Mouse (Mus musculus) heart, embryonic 13.5 days (tissue): ENCODE data around the gene Arsb. TPM values are rescaled to one million over a fixed set of nuclear protein-coding genes. Genes with fewer than 3 reads are reported as not detected.
"Not testable (repeated sequence)": the region's sequence is repeated elsewhere in the genome, so short reads cannot be mapped to it uniquely, and the experiment has no call there.

Experiments
- ATAC-seq: fragments of 200-750 bp; cut with Nextera tagmentation; 2 replicates; pipeline ENCODE4 v1.8.0; 2017; ENCODE audit warnings: moderate TSS enrichment; ENCODE audit not compliant: insufficient number of reproducible peaks, low FRiP score, low TSS enrichment; ENCODE audit errors: extremely low read depth
- H3K27ac ChIP-seq: fragments of 300-500 bp; sonication (generic); replicated peaks from 2 replicates; pipeline ENCODE4 v1.5.1; 2015; ENCODE audit warnings: moderate library complexity, mild to moderate bottlenecking, inconsistent platforms
- H3K27me3 ChIP-seq: fragments of 300-500 bp; sonication (generic); replicated peaks from 2 replicates; pipeline ENCODE4 v1.6.1; 2015; ENCODE audit warnings: mild to moderate bottlenecking, inconsistent platforms
- H3K36me3 ChIP-seq: fragments of 300-500 bp; sonication (generic); 2 replicates; pipeline ENCODE4 v1.6.1; 2015; ENCODE audit warnings: mild to moderate bottlenecking, inconsistent platforms
- H3K4me1 ChIP-seq: fragments of 300-500 bp; sonication (generic); 2 replicates; pipeline ENCODE4 v1.6.1; 2015; ENCODE audit warnings: inconsistent platforms
- H3K4me2 ChIP-seq: fragments of 300-500 bp; sonication (generic); 2 replicates; pipeline ENCODE4 v1.6.1; 2015; ENCODE audit warnings: inconsistent platforms, mild to moderate bottlenecking, moderate library complexity
- H3K4me3 ChIP-seq: fragments of 300-500 bp; sonication (generic); 2 replicates; pipeline ENCODE4 v1.5.1; 2015; ENCODE audit warnings: moderate library complexity, mild to moderate bottlenecking, inconsistent platforms
- H3K9ac ChIP-seq: fragments of 300-500 bp; sonication (generic); 2 replicates; pipeline ENCODE4 v1.6.1; 2015; ENCODE audit warnings: inconsistent platforms, mild to moderate bottlenecking, moderate library complexity
- H3K9me3 ChIP-seq: fragments of 300-500 bp; sonication (generic); 2 replicates; pipeline ENCODE4 v1.6.1; 2016; ENCODE audit warnings: inconsistent platforms
- WGBS: fragments of 180-500 bp; shearing (Covaris S2); methylation state at CpG from one replicate; pipeline ENCODE4 v1.1.7; 2015; ENCODE audit warnings: mixed read lengths; 5-methylcytosine and 5-hydroxymethylcytosine counted together
- polyA plus RNA-seq: library from polyadenylated mRNA; unstranded; fragments of >200 nt; fragmentation: Nextera tagmentation; extraction: Ambion mirVana; gene quantifications from 2 replicates; pipeline ENCODE4 v1.2.1, GENCODE M21; 2015

The Arsb gene
- polyA plus RNA-seq, 1 experiment from 2014 or later, result 9.0 TPM

DNA sequence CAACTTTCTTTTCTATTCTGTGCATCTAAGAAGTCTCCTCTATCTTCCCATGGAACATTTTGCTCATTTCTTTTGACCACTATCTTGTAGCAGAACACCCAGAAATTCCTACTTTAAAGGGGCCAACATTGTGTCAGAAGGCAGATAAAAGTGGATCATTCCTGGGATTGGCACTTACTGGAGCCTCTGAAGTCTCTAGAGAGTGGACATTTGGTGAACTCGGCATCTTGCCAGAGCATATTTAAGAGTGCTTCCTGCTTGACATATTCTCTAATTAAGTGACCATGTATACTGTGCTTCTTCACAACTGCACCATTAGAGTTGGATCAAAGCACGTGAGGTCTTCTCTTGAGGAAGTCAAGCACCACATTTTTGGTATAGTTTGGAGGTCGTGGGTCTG lies 201.0 kb downstream of the Arsb start:
- Histone ChIP-seq H3K9ac (no peak overlapping the region), H3K27me3 (no peaks in the 10 kb centered on the region), H3K4me3 (no peak overlapping the region), H3K4me1 (no peaks in the 10 kb centered on the region), H3K27ac (no peak overlapping the region), H3K4me2 (no peak overlapping the region), H3K9me3 (no peaks in the 10 kb centered on the region), H3K36me3 (no peaks in the 10 kb centered on the region)
- ATAC-seq, result no peak
- WGBS, result 64% methylated on average over 3 of the region's 3 CpGs

DNA sequence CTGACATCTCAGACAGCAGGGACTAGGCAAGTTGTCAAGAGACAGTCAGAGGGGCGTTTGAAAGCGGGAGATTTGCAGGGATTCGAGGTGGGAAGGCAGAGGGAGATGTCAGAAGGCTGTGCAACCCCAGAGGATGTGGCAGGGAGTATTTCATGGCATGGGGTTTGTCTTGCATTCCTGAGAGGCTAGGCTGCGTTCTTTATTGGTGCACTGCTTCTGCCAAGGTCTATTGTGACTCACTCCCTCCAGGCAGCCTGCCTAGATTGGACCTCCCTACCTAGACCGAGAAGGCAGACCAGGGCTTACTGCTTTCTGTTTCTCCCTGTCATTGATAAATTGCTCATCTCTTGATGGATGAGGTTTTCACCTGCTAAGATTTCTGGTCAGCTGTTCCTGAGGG lies 204.2 kb downstream of the Arsb start:
- H3K4me3 ChIP-seq, result no peak overlapping the region
- no peaks in the 10 kb centered on the region for H3K4me1 ChIP-seq
- no peaks in the 10 kb centered on the region for H3K36me3 ChIP-seq
- no peak overlapping the region for H3K4me2 ChIP-seq
- no peak for ATAC-seq
- no peak overlapping the region for H3K27ac ChIP-seq
- H3K9ac ChIP-seq, result no peak overlapping the region
- H3K27me3 ChIP-seq, result no peaks in the 10 kb centered on the region
- 51% methylated on average over 5 of the region's 5 CpGs for WGBS
- no peaks in the 10 kb centered on the region for H3K9me3 ChIP-seq

DNA sequence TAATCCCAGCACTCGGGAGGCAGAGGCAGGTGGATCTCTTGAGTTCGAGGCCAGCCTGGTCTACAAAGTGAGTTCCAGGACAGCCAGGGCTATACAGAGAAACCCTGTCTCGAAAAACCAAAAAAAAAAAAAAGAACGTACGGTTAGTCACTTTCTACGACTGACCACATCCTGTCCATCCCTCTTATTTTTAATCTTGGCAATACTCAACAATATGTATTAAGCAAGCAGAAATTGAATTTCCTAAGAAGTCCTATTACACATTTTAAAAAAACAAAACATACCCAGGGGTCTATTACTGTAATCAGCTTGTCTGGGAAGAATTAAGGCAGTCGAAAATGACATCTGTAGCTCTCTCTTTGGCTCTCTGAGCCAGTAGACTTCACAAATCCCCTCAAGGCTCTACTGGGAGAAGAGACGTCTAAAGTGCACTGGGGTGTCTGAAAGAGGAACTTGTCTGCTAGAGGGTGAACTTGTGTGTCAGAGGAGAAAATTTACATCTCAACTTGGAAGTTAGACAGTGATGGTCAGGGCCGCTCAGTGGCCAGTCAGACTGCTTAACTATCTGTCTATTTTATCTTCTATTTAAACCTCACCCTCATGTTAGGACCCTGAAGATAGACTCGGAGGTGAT lies 205.6 kb downstream of the Arsb start:
- Histone ChIP-seq H3K4me3 (no peak overlapping the region), H3K27ac (no peak overlapping the region), H3K4me1 (no peaks in the 10 kb centered on the region; the same call in 1 of the 2 replicates), H3K27me3 (no peaks in the 10 kb centered on the region), H3K9me3 (no peaks in the 10 kb centered on the region), H3K9ac (no peak overlapping the region), H3K36me3 (no peaks in the 10 kb centered on the region), H3K4me2 (no peak overlapping the region)
- ATAC-seq, result no peak
- WGBS, result 75% methylated on average over 10 of the region's 10 CpGs

DNA sequence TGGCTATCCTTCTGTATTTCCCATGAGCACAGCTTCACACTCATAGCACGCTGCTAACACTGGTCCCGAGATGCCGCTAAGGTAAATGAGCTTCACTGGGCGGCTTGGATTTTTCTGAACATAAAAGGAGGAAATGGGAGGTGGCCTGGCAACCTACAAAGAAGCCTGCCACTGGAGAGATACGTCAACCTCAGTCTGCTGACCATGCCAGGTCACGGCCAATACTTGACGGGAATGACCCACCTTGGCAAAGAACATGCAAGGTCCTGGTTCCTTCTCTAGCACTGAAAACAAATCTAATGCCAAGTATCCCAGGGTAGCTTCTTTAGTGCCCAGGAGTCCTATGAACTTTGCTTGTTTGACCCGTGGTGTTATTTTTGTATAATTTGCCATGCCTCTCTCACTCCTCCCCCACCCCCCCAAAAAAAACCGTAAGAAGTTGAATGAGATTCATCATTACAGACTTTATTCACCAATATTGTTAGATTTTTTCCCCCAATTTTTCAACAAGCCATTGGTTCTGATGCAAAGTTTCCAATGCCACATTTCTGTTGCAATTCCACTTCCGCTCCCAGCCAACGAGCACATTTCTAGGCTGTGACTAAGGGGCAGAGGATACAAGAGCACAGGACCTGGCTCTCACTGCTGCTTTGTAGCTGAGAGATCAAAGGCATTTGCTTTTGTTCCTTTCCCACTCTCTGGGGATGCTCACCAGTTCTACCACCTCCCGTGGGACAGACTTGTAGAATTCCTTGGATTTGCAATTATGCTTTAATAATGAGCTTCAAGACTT lies 207.5 kb downstream of the Arsb start:
- 74% methylated on average over 12 of the region's 12 CpGs for WGBS
- no peak overlapping the region for H3K9ac ChIP-seq
- no peak for ATAC-seq

DNA sequence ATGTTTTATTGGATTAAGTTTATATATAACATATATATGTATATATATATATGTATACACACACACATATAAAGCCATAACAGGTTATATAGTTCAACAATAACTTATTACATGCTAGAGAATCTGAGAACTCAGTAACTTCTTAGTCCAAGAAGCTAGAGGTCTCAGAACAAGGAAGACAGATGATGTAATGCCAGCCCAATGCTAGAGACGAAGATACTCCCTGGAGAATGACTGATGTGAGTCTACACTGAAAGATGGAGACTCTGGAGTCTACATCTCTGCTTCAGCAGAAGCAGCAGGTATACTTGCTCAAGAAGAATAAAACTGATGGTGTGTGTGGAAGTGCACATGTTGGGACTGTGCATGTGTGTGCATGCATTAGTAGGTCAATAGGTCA lies 208.3 kb downstream of the Arsb start:
- Histone ChIP-seq H3K9me3 (0 out of 2 replicates have a peak, but pooled peaks cover 4% of the 10 kb centered on the region), H3K27me3 (no peaks in the 10 kb centered on the region), H3K9ac (no peak overlapping the region), H3K4me3 (no peak overlapping the region), H3K4me1 (peaks cover 16% of the 10 kb centered on the region), H3K27ac (no peak overlapping the region), H3K4me2 (no peak overlapping the region), H3K36me3 (no peaks in the 10 kb centered on the region)
- ATAC-seq, result no peak
- WGBS, result 76% methylated on average over 1 of the region's 1 CpGs

More for the DNA sequence above, 207.5 kb downstream of the Arsb start:
- H3K4me1 ChIP-seq, result peaks cover 12% of the 10 kb centered on the region
- H3K4me2 ChIP-seq, result no peak overlapping the region
- no peak overlapping the region for H3K27ac ChIP-seq
- H3K4me3 ChIP-seq, result no peak overlapping the region
- no peaks in the 10 kb centered on the region for H3K27me3 ChIP-seq
- H3K9me3 ChIP-seq, result no peaks in the 10 kb centered on the region
- no peaks in the 10 kb centered on the region for H3K36me3 ChIP-seq

DNA sequence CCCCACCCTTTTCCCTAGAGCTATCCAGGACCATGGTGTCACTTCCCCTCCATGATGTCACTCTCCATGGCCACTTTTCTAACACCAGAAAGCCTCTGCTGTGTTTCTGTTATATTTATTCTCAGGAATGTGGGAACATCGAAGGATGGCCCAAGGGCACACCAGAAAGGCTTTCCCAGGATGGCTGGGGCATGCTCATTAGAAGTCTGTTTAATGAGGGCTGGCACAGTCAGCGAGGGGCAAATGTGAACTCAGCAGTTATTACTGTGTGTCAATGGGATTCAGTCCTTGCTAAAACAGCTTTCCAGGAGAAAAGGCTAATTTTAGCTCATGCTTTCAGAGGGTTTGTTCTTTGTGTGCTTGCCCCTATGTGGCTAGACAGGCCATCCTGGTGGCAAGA lies 213.1 kb downstream of the Arsb start:
- no peak for ATAC-seq
- WGBS, result 63% methylated on average over 2 of the region's 2 CpGs
- Histone ChIP-seq H3K4me2 (no peak overlapping the region), H3K4me1 (peaks cover 27% of the 10 kb centered on the region), H3K9me3 (0 out of 2 replicates have a peak, but pooled peaks cover 9% of the 10 kb centered on the region), H3K4me3 (no peak overlapping the region), H3K27ac (no peak overlapping the region), H3K9ac (no peak overlapping the region), H3K36me3 (no peaks in the 10 kb centered on the region), H3K27me3 (no peaks in the 10 kb centered on the region)

DNA sequence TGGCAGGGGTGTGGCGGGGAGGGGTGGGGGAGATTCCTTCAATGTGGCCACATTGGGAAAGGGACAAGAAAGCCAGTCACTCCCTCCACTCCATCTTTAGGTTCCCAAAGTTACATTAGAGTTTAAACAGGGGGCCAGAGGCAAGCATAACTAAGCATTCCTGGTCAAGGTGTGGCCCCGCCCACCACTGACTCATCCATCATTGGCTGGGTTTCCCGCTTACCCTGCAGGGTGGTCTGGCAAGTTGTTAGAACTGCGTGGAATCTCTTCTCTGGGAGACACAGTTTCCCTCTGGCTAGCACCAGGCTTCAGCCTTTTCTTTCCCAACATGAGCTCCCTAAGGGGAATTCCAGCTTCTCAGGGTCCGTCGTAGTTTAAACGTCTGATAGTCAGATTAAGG lies 213.8 kb downstream of the Arsb start:
- no peak overlapping the region for H3K4me2 ChIP-seq
- H3K4me1 ChIP-seq, result peaks cover 34% of the 10 kb centered on the region
- H3K9me3 ChIP-seq, result 0 out of 2 replicates have a peak, but pooled peaks cover 9% of the 10 kb centered on the region
- H3K27ac ChIP-seq, result no peak overlapping the region
- no peak overlapping the region for H3K4me3 ChIP-seq
- H3K9ac ChIP-seq, result no peak overlapping the region
- ATAC-seq, result no peak
- 72% methylated on average over 7 of the region's 7 CpGs for WGBS
- H3K27me3 ChIP-seq, result no peaks in the 10 kb centered on the region
- no peaks in the 10 kb centered on the region for H3K36me3 ChIP-seq

DNA sequence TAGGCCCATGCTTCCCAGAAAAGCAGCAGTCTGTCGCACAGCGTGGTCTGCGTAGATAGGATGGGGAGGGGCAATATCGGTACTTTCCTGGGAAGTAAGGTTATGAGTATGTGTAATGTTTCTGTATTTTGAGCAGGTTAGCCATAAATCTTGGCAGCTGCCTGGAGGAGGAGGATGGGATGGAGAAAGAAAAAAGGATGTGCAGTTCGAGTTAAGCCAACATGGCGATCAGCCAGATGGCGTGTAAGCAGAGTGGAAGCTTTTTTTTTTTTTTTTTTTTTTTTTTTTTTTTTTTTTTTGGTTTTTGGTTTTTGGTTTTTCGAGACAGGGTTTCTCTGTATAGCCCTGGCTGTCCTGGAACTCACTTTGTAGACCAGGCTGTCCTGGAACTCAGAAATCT lies 214.3 kb downstream of the Arsb start:
- H3K9me3 ChIP-seq, H3K36me3 ChIP-seq, H3K27ac ChIP-seq, H3K4me2 ChIP-seq, H3K4me3 ChIP-seq, H3K27me3 ChIP-seq, H3K9ac ChIP-seq, ATAC-seq: not testable (repeated sequence)
- WGBS, result 84% methylated on average over 7 of the region's 8 CpGs
- peaks cover 39% of the 10 kb centered on the region for H3K4me1 ChIP-seq

DNA sequence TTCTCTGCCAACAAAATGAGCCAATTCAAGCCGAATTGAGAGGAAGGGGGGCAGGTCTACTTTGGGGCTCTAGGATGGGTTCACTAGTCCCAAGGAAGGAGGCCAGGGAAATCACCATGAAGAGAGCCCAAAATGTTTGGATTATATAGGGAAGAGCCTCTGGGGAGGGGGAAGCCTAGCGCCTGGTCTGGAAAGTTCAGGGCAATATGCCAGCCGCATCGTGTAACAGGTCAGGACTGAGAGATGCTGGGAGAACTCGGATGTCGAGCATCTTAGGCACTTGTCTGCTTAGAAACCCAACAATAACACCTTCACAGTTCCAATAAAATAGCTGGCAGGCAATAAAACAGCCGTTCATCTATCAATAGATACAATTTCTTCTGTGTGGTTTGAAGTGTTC lies 216.2 kb downstream of the Arsb start:
- WGBS, result 68% methylated on average over 7 of the region's 7 CpGs
- Histone ChIP-seq H3K4me3 (no peak overlapping the region), H3K4me1 (peaks cover 46% of the 10 kb centered on the region), H3K27ac (no peak overlapping the region), H3K9me3 (0 out of 2 replicates have a peak, but pooled peaks cover 14% of the 10 kb centered on the region), H3K27me3 (no peaks in the 10 kb centered on the region), H3K36me3 (no peaks in the 10 kb centered on the region), H3K9ac (no peak overlapping the region), H3K4me2 (no peak overlapping the region)
- no peak for ATAC-seq

DNA sequence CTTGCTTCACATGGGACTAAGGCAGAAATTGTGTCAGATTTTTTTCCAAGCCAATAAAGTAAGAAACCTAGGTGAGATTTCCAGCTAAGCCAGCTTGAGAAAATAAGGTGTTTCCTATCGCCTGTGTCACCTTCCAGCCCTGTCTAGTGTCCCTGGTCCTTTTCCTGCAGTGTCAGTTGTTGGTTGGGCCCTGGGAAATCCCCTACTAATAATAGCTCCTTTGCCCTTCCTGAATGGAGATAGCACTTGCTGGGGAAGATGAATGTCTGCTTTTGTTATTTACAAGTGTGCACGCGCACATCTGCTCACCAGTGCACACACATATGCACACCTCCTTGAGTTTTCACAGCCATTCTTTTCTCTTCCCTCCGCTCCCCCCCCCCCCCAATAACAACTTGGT lies 217.8 kb downstream of the Arsb start:
- 26% methylated on average over 4 of the region's 4 CpGs for WGBS
- H3K4me2 ChIP-seq, result peak overlapping the region; percentile 20; the same call in 1 of the 2 replicates

DNA sequence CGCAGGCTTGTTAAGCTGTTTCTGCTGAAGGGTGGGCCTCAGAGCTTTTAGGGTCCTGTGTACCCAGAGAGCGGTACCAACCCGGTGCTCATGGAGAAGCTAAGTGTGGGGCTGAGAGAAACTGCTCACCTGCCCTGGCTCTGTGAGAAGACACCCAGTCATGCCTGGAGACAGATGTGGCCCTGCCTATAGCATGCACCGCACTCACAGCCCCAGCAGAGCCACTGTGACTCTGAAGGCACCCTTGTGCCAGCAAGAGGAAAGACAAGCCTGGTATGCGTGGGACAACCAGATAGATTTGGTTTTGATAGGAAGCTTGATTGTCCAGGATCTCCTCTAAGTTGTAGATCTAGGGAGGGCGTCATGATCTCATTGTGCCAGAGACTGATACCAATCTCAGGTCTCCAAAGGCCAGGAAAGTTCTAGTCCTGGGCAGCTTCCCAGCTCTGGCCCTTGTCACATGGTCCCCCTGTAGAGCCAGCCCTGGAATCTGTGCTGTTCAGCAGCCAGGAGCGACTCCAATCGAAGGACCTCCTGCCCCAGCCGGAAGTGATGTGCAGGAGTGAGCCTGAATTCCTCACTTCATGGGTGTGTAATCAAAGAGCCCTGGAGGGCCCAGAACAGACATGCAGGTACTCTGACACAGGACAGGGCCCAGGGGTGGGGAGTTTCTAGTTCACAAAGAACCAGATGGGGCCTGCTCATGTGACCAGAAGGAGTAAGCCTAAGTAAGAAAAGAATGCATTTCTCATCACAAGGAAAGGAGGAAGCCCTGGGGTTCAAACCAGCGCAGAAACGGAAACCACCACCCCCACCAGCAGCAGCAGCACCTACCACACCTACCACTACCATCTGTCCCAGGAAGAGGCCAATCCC lies 218.5 kb downstream of the Arsb start:
- H3K27ac ChIP-seq, result peak overlapping the region; percentile 81
- no peak overlapping the region for H3K4me3 ChIP-seq
- no peaks in the 10 kb centered on the region for H3K36me3 ChIP-seq
- peak overlapping the region; percentile 50; the same call in 1 of the 2 replicates for H3K9ac ChIP-seq
- H3K9me3 ChIP-seq, result 0 out of 2 replicates have a peak, but pooled peaks cover 8% of the 10 kb centered on the region
- H3K4me1 ChIP-seq, result peaks cover 44% of the 10 kb centered on the region
- peak; percentile 28; the same call in 1 of the 2 replicates for ATAC-seq
- H3K27me3 ChIP-seq, result no peaks in the 10 kb centered on the region
- H3K4me2 ChIP-seq, result peak overlapping the region; percentile 20; the same call in 1 of the 2 replicates
- WGBS, result 65% methylated on average over 11 of the region's 11 CpGs

More for the DNA sequence above, 217.8 kb downstream of the Arsb start:
- no peak overlapping the region for H3K4me3 ChIP-seq
- no peak overlapping the region for H3K9ac ChIP-seq
- no peaks in the 10 kb centered on the region for H3K27me3 ChIP-seq
- H3K36me3 ChIP-seq, result no peaks in the 10 kb centered on the region
- H3K4me1 ChIP-seq, result peaks cover 48% of the 10 kb centered on the region
- ATAC-seq, result 0 out of 2 replicates have a peak, but pooled peaks have one; percentile 3
- H3K9me3 ChIP-seq, result 0 out of 2 replicates have a peak, but pooled peaks cover 14% of the 10 kb centered on the region
- H3K27ac ChIP-seq, result peak overlapping the region; percentile 81
